Mouse (Mus musculus) embryonic facial prominence, embryonic 15.5 days (tissue): ENCODE measurements around the gene Ppm1l. TPM values are rescaled to one million over a fixed set of nuclear protein-coding genes. Genes with fewer than 3 reads are reported as not detected.

Experiments
- ATAC-seq: fragments of 200-750 bp; cut with Nextera tagmentation; 2 replicates; pipeline ENCODE4 v1.8.0; 2017; ENCODE audit warnings: low read depth, moderate TSS enrichment; ENCODE audit not compliant: insufficient number of reproducible peaks, low FRiP score, low TSS enrichment
- H3K27ac ChIP-seq: fragments of 300-500 bp; sonication (generic); replicated peaks from 2 replicates; pipeline ENCODE4 v1.5.1; 2015; ENCODE audit warnings: mild to moderate bottlenecking, inconsistent platforms
- H3K27me3 ChIP-seq: fragments of 300-500 bp; sonication (generic); 2 replicates; pipeline ENCODE4 v1.6.1; 2015; ENCODE audit warnings: inconsistent platforms
- H3K36me3 ChIP-seq: fragments of 300-500 bp; sonication (generic); 2 replicates; pipeline ENCODE4 v1.6.1; 2015; ENCODE audit warnings: mild to moderate bottlenecking, inconsistent platforms
- H3K4me1 ChIP-seq: fragments of 300-500 bp; sonication (generic); 2 replicates; pipeline ENCODE4 v1.6.1; 2015; ENCODE audit warnings: inconsistent platforms
- H3K4me2 ChIP-seq: fragments of 300-500 bp; sonication (generic); replicated peaks from 2 replicates; pipeline ENCODE4 v1.6.1; 2015; ENCODE audit warnings: mild to moderate bottlenecking, inconsistent platforms
- H3K4me3 ChIP-seq: fragments of 300-500 bp; sonication (generic); replicated peaks from 2 replicates; pipeline ENCODE4 v1.5.1; 2015; ENCODE audit warnings: mild to moderate bottlenecking, inconsistent platforms
- H3K9ac ChIP-seq: fragments of 300-500 bp; sonication (generic); 2 replicates; pipeline ENCODE4 v1.6.1; 2015; ENCODE audit warnings: inconsistent platforms
- H3K9me3 ChIP-seq: fragments of 300-500 bp; sonication (generic); replicated peaks from 2 replicates; pipeline ENCODE4 v1.6.1; 2016; ENCODE audit warnings: inconsistent platforms
- WGBS: fragments of 180-500 bp; shearing (Covaris S2); methylation state at CpG from one replicate; pipeline ENCODE4 v1.1.7; 2015; 5-methylcytosine and 5-hydroxymethylcytosine counted together
- polyA plus RNA-seq: library from polyadenylated mRNA; unstranded; fragments of >200 nt; fragmentation: Nextera tagmentation; extraction: Ambion mirVana; gene quantifications from 2 replicates; pipeline ENCODE4 v1.2.1, GENCODE M21; 2015

The Ppm1l gene
- polyA plus RNA-seq, 1 experiment from 2014 or later, result 7.3 TPM

- no peaks in the 10 kb centered on the region for H3K9me3 ChIP-seq
- H3K36me3 ChIP-seq, result no peaks in the 10 kb centered on the region
- no peak for ATAC-seq
- WGBS, result 35% methylated on average over 4 of the region's 4 CpGs
- H3K9ac ChIP-seq, result no peak overlapping the region
- no peak overlapping the region for H3K27ac ChIP-seq
- no peak overlapping the region for H3K4me3 ChIP-seq
- H3K4me1 ChIP-seq, result no peaks in the 10 kb centered on the region
- H3K4me2 ChIP-seq, result no peak overlapping the region
- H3K27me3 ChIP-seq, result no peaks in the 10 kb centered on the region
Measured at GRCm38 (mm10) chr3:69481835-69482234, 165.2 kb downstream of the Ppm1l start.

GRCm38 (mm10) chr3:69484006-69484574, 167.4 kb downstream of the Ppm1l start:
- Histone ChIP-seq H3K4me3 (no peak overlapping the region), H3K9me3 (no peaks in the 10 kb centered on the region), H3K9ac (no peak overlapping the region), H3K4me1 (peaks cover 10% of the 10 kb centered on the region; the same call in 1 of the 2 replicates), H3K27me3 (no peaks in the 10 kb centered on the region), H3K36me3 (no peaks in the 10 kb centered on the region), H3K4me2 (no peak overlapping the region), H3K27ac (no peak overlapping the region)
- ATAC-seq, result no peak
- 84% methylated on average over 13 of the region's 13 CpGs for WGBS

- peaks cover 10% of the 10 kb centered on the region; the same call in 1 of the 2 replicates for H3K4me1 ChIP-seq
- no peak overlapping the region for H3K4me2 ChIP-seq
- 64% methylated on average over 4 of the region's 4 CpGs for WGBS
- no peaks in the 10 kb centered on the region for H3K9me3 ChIP-seq
- H3K27ac ChIP-seq, result no peak overlapping the region
- no peak for ATAC-seq
- no peaks in the 10 kb centered on the region for H3K27me3 ChIP-seq
- H3K4me3 ChIP-seq, result no peak overlapping the region
- no peaks in the 10 kb centered on the region for H3K36me3 ChIP-seq
- H3K9ac ChIP-seq, result no peak overlapping the region
Measured at GRCm38 (mm10) chr3:69484582-69484981, 167.9 kb downstream of the Ppm1l start.

- H3K27me3 ChIP-seq, result no peaks in the 10 kb centered on the region
- H3K9me3 ChIP-seq, result no peaks in the 10 kb centered on the region
- 85% methylated on average over 3 of the region's 3 CpGs for WGBS
- no peak overlapping the region for H3K4me3 ChIP-seq
- no peaks in the 10 kb centered on the region for H3K36me3 ChIP-seq
- H3K4me1 ChIP-seq, result peaks cover 10% of the 10 kb centered on the region; the same call in 1 of the 2 replicates
- H3K27ac ChIP-seq, result no peak overlapping the region
- ATAC-seq, result no peak
- H3K4me2 ChIP-seq, result no peak overlapping the region
- no peak overlapping the region for H3K9ac ChIP-seq
Measured at GRCm38 (mm10) chr3:69485347-69485746, 168.7 kb downstream of the Ppm1l start.

GRCm38 (mm10) chr3:69485756-69486155, 169.1 kb downstream of the Ppm1l start:
- no peak for ATAC-seq
- Histone ChIP-seq H3K4me3 (no peak overlapping the region), H3K9me3 (no peaks in the 10 kb centered on the region), H3K4me2 (no peak overlapping the region), H3K4me1 (peaks cover 10% of the 10 kb centered on the region; the same call in 1 of the 2 replicates), H3K9ac (no peak overlapping the region), H3K36me3 (no peaks in the 10 kb centered on the region), H3K27ac (no peak overlapping the region), H3K27me3 (no peaks in the 10 kb centered on the region)
- 63% methylated on average over 2 of the region's 2 CpGs for WGBS

- Histone ChIP-seq H3K36me3 (no peaks in the 10 kb centered on the region), H3K4me1 (peaks cover 10% of the 10 kb centered on the region; the same call in 1 of the 2 replicates), H3K4me2 (no peak overlapping the region), H3K27me3 (no peaks in the 10 kb centered on the region), H3K27ac (no peak overlapping the region), H3K4me3 (no peak overlapping the region), H3K9me3 (no peaks in the 10 kb centered on the region), H3K9ac (no peak overlapping the region)
- no peak for ATAC-seq
- WGBS, result 79% methylated on average over 6 of the region's 6 CpGs
Measured at GRCm38 (mm10) chr3:69487471-69487870, 170.8 kb downstream of the Ppm1l start.

GRCm38 (mm10) chr3:69489669-69490068, 173.0 kb downstream of the Ppm1l start:
- Histone ChIP-seq H3K36me3 (no peaks in the 10 kb centered on the region), H3K27me3 (no peaks in the 10 kb centered on the region), H3K9me3 (no peaks in the 10 kb centered on the region), H3K27ac (no peak overlapping the region), H3K4me2 (no peak overlapping the region), H3K9ac (no peak overlapping the region), H3K4me1 (peaks cover 10% of the 10 kb centered on the region; the same call in 1 of the 2 replicates), H3K4me3 (no peak overlapping the region)
- no peak for ATAC-seq
- WGBS, result 76% methylated on average over 3 of the region's 3 CpGs

GRCm38 (mm10) chr3:69490981-69491681, 174.5 kb downstream of the Ppm1l start:
- no peak for ATAC-seq
- Histone ChIP-seq H3K36me3 (no peaks in the 10 kb centered on the region), H3K9me3 (no peaks in the 10 kb centered on the region), H3K4me2 (no peak overlapping the region), H3K9ac (no peak overlapping the region), H3K4me1 (peaks cover 14% of the 10 kb centered on the region; the same call in 1 of the 2 replicates), H3K27ac (no peak overlapping the region), H3K27me3 (no peaks in the 10 kb centered on the region), H3K4me3 (no peak overlapping the region)
- WGBS, result 82% methylated on average over 6 of the region's 6 CpGs

- WGBS, result 44% methylated on average over 4 of the region's 4 CpGs
- H3K4me3 ChIP-seq, result no peak overlapping the region
- no peaks in the 10 kb centered on the region for H3K27me3 ChIP-seq
- H3K27ac ChIP-seq, result no peak overlapping the region
- H3K9me3 ChIP-seq, result no peaks in the 10 kb centered on the region
- H3K36me3 ChIP-seq, result no peaks in the 10 kb centered on the region
- H3K9ac ChIP-seq, result no peak overlapping the region
- H3K4me1 ChIP-seq, result 0 out of 2 replicates have a peak, but pooled peaks cover 4% of the 10 kb centered on the region
- H3K4me2 ChIP-seq, result no peak overlapping the region
- no peak for ATAC-seq
Measured at GRCm38 (mm10) chr3:69494233-69495010, 177.8 kb downstream of the Ppm1l start.

- H3K27ac ChIP-seq, result no peak overlapping the region
- H3K9me3 ChIP-seq, result no peaks in the 10 kb centered on the region
- no peaks in the 10 kb centered on the region for H3K36me3 ChIP-seq
- no peak overlapping the region for H3K4me2 ChIP-seq
- H3K4me3 ChIP-seq, result no peak overlapping the region
- 81% methylated on average over 3 of the region's 3 CpGs for WGBS
- peaks cover 9% of the 10 kb centered on the region; the same call in 1 of the 2 replicates for H3K4me1 ChIP-seq
- H3K27me3 ChIP-seq, result no peaks in the 10 kb centered on the region
- ATAC-seq, result no peak
- no peak overlapping the region for H3K9ac ChIP-seq
Measured at GRCm38 (mm10) chr3:69497178-69497577, 180.5 kb downstream of the Ppm1l start.

- Histone ChIP-seq H3K4me1 (peaks cover 5% of the 10 kb centered on the region; the same call in 1 of the 2 replicates), H3K9ac (no peak overlapping the region), H3K27me3 (no peaks in the 10 kb centered on the region), H3K4me2 (no peak overlapping the region), H3K27ac (no peak overlapping the region), H3K36me3 (no peaks in the 10 kb centered on the region), H3K4me3 (no peak overlapping the region), H3K9me3 (no peaks in the 10 kb centered on the region)
- ATAC-seq, result no peak
- 14% methylated on average over 6 of the region's 6 CpGs for WGBS
Measured at GRCm38 (mm10) chr3:69502009-69502408, 185.3 kb downstream of the Ppm1l start.
